Mouse (Mus musculus) retina, postnatal 1 day (tissue): ENCODE results near the gene Zmiz1.

ENCODE experiments used
- DNase-seq: peaks from one replicate; pipeline ENCODE4 v3.0.0-alpha.2; 2012

Gene Zmiz1

DNA sequence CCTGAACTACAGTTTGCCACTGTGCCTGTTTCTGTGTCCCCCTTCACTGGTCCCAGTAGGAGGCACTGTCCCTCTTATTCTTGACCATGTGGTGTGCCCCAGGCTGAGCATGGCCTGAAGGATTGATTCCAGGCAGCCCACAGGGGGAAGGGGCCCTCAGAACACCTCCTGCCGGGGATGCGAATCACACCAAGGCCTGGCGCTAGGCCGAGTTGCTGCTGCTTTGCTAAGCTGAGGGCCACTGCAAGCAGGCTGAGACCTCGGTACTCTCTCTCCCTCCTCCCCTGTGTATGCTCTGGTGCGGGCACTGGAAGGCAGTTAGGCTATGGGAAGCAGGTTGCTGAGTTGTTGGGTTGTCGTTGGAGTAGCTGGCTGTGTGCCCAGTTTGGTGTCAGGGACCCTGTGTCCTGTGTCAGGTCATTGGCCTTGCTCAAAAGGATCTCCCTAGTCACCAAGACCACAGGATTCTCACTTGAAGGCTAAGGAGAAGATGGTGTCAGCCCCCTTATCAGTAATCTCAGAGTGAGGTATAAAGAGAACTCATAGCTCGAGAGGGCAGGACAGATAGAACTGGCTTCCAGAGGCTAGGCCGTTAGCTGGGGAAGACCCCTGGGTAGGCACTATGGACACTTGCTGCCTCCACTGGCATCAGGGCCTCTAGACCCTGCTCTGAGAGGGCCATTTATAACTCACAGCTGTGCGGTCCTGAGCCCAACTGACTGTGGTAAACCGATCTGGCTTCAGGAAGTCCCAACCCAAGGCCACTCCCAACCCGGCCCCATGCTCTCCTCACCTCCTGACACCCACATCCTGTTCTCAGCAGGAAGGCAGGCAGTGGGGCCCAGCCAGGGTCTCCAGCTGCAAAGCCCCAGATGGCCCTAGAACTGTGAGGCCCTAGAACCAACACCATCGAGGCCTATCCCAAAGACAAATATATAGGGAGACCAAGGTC, 57.9 kb downstream of the Zmiz1 start:
- DNase-seq = peak; percentile 46

DNA sequence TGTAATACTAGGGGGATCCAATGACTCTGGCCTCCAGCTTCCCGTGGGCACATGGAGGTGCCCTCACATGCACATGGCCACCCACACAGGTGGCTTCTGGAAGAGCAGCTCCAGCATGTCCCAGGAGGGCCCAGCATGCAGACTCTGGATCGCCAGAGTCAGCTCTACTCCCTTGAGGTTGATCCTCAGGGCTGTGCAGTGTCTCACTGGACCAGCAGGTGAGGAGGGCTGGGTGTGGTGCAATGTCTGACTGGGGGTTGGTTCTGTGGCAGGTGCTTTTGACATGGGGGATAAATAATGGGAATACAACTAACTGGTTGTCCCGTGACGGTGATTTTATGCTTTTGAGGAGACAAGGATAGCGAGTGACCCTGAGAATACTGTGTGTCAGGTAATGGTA, 59.7 kb downstream of the Zmiz1 start:
- no peak for DNase-seq

DNA sequence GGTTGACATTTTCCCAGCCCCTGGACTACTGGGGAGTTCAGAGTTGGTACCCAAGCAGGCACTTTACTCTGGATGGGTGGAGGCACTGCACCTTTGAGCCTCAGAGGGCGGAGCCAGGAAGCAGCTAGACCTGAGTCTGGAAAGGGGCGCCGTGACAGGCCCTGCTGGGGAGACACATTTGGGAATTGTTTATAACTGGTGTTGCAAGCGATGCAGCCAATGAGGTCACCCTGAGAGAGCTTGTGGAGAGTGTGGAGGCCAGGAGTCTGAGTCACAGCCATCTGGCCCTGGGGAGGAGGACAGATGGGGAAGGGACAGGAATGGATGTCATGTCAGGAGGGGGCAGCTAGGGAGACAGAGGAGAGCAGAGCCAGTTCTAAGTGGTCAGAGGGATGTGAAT, 60.7 kb downstream of the Zmiz1 start:
- peak; percentile 73 for DNase-seq

DNA sequence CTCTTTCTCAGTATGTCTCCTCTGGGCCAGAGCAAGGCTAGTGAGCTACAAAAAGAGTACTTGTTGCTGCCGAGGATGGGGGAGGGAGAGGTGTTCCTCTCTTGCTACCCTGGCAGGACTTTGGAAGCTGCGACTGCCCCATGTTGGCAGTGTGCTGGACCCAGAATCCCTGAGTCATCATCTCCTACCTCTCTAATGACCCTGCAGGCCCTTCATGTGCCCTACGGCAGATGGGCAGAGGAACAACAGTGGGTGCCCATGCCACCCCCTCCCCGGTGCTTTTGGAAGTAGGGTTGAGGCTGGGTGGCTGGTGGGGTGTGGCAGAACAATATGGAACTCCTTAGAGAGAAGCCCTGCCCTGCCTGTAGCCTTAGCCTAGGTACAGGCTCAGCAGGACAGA, 61.6 kb downstream of the Zmiz1 start:
- DNase-seq = no peak

DNA sequence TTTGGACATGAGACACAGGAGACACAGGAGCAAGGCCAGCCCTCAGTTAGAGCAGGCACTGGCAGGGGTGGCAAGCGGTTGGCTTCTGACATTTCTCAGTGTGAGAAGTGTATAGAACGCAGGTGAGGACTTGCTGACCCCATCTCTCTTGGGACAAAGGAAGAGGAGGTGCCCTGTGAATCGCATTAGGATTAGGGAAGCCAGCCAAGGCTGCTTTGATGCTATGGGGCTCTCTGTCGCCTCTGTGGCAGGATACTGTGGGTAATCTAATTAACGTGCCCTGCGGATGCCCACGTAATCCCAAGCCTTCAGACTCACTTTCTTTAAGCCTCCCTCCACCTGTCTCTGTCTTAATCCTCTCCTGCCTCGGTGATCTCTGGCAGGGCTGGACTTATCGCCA, 62.0 kb downstream of the Zmiz1 start:
- peak; percentile 88 for DNase-seq

DNA sequence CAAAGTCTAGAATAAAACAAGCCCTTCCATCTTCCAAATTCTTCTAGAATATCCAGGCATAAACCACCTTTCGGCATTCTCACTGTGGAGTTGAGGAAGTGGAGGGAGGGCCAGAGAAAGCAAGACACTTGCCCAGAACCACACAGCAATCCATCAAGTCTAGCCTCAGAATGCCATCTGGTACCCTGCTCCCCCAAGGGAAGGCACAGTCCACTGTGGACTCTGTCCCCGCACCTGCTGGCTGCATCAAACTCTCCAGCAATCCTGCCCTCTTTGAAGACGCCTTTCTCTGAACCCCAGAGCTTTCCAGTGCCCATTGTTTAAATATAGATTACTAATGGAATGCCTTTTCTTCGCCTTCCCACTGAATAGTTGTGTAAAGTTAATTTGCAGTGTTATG, 62.5 kb downstream of the Zmiz1 start:
- no peak for DNase-seq

DNA sequence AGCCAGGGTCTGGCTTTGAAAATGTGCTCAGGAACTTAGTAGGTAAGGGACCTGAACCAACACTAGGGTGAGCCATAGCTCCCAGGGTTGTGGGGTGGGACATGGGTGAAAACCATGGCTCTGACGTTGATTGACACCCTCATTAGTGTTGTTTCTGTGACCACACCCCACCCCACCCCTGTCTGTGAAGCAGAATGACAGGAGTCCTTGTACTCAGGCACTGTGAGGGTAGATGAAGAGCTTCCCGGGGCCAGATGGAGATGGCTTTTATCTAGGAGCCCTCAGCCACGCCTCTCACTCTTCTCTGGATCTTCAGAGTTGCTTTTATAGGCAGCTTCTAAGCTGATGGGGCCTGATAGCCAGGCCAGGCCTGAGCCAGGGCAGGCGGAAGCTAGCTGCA, 63.4 kb downstream of the Zmiz1 start:
- DNase-seq = no peak

DNA sequence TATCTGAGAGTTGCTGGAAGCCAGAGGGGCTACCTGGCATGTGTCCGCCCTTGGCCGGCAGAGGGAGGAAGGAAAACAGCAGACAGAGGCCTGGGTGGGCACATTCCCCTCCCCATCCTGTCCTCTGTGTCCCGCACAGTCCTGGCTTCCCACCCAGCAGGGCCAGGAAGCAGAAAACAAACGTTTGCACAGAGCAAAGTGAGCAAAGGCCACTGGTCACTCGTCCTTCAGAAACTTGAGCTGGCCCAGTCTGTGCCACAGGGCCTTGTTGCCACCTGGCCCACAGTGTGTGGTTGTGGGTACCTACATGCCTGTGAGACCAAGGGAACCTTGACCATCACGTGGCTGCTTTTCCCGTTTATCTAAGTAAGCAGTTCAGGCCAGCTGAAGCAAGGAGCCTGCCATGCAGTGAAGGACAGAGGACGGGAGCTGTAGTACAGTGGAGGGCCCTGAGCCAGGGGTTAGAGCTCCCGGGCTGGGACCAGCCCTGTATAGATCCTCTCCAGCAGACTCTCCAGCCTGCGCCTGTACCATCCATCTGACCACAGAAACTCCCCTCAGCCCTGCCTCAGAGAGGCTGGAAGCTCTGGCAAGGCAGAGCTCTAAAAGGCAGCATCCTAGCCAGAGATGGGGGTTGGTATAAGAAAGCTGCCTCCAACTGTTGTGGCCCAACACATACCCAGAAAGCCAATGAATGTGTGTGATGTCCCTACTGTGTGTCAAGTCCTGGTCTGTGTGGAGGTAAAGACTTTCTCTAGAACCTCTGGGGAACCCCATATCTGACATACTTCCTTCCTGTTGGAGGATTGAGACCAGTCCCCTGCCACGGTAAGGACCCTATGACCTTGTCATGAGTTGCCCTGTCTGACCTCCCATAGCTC, 64.5 kb downstream of the Zmiz1 start:
- DNase-seq = no peak

DNA sequence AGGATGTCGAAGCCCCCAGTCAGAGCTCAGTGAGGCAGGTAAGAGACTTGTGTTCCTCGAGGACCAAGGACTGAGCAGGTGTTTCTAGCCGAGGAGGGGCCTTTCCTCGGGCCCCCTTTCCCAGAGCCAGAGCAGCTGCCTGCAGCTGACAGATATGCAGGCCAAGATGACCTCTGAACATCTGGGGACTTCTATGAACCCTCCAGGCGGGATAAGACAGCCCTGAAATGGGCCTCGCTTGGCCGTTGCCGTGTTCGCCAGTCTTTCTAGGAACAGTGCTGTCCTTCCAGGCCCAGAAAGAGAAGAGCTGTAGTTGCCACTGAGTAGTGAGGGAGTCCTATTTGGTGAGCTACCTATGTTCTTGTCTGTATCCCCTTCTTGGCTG, 65.1 kb downstream of the Zmiz1 start:
- no peak for DNase-seq

DNA sequence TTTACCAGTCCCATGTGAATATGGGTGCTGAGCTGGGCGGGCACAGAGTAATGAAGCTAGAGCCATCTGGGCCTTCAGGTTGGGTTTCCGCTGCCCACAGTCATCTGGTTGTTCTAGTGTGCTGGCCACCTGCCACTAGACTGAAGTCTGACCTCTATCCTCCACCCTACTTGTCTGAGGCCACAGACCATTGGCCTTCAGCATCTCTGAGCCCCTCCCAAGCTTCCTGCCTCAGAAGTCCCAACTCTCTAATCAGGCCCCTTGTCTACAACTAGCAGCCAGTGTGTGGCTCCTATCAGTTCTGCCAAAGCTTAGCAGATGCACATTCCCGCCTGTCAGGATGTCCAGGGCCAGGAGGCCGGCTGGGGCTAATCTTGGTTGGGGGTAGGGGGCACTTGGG, 65.9 kb downstream of the Zmiz1 start:
- peak; percentile 24 for DNase-seq

DNA sequence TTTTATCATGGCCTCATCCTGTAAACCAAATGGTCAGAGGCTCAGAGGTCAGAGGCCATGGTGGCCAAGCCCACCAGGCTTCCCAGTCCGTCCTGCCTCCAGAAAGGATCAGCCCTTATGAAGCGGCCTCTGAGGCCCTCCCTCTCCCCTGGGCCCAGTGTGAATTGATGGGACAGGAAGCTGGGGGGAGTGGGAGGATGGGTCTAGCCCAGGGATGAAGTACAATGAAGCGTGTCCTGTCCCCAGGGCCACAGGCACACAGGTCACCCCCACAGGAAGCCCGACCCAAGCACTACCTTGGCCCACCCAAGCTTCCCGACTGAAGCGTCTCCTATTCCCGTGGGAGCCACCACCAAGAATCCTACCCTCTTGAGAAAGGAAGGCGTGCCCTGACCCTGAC, 66.7 kb downstream of the Zmiz1 start:
- no peak for DNase-seq

DNA sequence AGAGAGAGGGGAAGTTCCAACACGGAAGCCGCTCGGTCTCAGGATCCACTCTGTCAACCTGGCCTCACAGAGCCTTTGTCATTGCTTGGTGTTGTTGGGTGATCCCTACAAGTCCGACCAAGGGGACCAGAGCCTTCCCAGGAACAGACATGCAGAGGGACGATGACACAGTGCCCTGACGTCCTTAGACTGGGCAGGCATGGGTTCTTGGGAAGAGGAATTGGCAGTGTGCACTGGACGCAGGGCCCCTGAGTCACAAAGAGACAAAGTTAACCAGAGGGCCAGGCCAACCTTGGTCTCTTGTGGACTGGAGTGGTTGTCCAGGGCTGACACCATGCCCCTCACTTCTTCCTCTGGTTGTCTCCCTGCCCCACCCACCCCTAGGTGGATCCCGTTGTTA, 67.9 kb downstream of the Zmiz1 start:
- no peak for DNase-seq

DNA sequence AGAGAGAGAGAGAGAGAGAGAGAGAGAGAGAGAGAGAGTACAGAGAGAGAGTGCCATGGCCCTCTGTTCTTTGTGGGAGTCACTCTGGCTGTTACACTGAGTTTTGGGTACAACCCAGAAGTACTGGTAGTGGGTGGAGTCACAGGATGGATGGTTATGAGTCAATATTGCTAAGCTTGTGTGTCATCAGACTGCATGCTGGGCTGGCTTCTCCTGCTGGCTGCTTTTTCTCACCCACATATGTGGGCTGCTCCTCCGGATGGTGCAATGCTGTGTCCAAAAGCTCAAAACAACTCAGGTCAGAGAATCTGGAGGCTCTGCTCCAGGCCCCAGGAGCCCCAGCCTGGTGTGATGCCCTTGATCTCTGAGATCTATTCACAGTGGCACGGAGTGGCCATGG, 68.3 kb downstream of the Zmiz1 start:
- DNase-seq = no peak

DNA sequence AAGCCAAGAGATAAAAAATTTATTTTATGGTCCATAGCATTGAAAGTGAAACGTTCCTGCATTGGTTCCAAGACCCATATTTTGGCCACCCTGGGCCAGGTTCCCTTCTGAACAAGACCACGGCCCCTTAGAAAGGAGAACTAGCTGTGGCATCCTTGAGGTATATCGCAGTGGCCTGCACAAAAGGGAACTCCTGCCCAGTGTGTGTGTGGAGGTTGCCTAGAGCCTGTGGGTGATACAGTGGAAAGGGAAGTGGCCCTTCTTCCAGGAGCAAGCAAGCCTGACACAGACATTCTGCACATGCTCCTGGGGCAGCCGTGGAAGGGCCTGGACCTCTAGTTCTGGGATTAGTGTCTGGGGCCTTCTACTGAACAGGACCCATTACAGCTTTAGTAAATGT, 71.4 kb downstream of the Zmiz1 start:
- no peak for DNase-seq

DNA sequence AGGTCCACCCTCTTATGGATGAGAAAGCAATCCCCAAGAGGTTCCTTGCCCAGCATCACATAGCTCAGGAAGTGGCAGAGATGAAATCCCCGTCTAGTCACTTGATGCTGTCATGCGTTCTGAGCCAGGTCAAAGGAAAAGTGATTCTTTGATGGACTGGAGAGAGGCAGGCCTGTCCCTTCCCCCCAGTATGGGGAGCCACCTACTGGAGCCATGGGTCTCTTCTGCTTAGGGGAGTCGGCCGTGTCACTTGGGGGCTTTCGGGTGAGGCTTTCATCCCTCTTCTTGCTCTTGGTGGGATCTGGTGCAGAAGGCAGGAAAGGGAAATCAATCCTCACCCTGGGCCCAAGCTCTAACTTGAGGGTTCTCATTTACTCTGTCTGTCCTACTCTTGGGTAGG, 71.8 kb downstream of the Zmiz1 start:
- no peak for DNase-seq

DNA sequence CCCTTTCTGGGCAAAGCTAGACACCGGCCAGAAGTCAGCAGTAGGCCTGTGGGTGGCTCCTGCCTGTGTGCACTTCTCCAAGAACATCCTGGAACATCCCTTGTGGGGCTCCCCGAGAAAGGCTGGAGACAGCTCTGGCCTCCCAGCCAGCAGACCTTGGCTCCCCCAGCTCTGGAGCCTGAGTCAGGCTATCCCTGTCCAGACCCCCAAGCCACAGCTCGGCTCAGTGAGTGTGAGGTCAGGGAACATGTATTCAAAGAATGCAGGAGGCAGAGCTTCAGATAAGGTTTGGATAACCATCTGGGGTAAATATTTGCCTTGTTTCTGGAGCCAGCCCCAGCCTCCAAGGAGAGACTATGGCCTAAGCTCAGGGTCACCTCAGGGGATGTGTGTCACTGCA, 74.0 kb downstream of the Zmiz1 start:
- no peak for DNase-seq

DNA sequence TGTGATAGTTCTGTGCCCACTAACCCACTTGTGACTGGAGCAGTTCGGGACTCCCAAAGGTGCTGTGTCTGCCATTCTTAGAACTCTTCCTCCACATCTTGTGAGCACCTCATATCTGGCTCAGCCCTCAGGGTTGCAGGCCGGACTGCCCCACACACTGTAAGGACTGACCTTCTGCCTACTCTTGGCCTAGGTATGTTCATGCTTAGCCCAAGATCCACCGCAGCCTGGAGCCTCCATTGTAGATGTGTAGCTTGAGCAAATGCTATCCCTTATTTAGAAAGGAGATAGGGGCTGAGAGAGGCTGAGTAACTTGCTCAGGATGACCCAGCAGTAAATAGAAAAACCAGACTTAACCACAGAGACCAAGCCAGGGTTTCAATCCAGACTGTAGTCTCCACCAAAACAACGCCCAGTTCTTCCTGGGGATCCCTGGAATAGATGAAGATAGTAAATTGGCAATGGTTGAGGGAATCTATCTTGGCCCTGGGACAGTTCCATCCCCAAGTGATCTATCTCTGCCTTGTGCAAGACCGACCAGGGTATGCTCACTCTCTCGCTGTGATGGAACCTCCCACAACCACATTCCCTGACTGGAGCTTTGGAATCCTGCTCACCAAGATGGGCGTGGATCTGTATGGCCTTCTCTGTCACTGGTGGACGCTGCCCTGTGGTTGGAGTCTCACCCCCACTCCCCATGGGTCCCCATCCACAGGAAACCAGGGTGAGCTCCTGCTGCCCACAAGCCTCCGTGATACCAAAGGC, 74.8 kb downstream of the Zmiz1 start:
- DNase-seq = no peak

DNA sequence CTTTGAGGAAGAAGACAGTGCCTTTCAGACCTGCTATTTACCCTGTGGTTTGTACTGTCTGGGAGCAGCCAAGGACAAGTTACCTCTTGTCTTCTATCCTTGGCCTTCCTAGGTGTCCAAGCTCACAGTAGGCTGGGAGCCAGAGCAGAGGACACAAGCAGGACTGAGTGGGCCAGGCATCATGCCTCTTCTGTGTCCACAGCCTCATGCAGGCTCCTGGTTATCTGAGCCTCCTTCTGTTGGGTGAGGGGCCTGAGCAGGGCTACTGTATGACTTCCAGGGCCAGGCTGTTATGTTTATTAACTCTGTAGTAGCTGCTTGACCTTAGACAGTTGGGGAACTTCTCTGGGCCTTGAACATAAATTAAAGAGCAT, 75.4 kb downstream of the Zmiz1 start:
- no peak for DNase-seq

DNA sequence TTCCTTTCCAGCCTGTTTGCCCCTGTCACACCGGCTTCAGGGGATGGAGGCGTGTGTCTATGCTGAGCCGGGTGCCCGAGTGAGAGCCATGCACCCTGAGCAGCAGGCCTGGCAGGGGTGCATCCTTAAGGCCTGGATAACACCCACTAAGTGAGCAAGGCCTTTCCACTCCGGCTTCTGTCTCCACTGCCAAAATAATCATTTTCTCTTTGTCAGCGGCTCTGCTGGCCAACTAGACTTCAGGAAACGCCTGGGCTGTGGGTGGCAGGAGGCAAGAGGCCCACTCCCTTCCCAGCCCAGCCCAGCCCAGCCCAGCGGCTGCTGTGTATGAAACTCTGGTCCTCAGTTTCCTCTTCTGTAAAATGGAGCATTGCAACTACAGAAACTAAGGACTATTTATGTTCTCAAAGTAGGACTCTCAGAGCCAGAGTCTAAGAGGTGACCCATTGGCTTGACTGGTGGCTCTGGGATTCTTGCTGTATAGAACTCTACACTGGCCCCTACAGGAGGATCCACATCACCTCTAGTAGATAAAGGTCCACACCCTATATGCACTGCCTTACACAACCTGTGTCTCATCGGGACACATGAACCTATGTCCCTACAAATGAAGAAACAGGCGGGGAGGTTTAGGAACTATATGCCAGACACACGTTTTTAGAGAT, 76.1 kb downstream of the Zmiz1 start:
- no peak for DNase-seq

DNA sequence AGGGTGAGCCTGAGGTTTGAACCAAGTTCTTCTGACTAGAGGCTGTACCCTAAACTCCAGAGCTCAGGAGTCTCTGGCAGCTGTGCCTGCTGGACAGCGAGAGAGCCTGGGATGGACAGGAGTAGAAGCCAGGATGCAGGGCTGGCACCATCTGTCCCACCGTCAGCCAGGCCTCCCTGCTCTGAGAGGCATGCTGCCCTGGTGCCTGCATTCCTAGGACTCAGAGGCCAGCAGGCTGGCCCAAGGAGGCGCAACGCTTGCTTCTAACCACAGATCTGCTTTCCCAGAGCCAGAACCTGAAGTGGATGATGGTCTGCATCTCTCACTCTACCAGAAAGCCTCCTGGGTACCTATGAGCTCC, 76.6 kb downstream of the Zmiz1 start:
- no peak for DNase-seq

DNA sequence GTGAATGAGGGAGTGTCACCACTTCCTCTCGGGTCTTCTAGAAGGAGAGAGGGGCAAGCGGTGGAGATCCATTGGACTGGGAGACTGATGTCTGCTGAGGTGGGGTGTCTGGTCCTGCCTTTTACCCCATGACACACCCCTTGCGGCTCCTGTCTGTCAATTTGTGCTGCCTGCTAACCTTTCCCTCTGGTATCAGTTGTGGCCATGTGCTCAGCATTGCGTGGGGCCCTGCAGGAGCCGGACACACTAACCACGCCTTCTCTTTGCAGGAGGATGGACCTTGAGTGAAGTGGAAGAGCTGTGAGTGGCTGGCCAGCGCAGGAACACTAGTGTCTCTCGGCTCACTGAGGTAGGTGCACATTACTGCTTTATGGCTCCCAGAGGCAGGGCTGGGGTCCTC, 77.5 kb downstream of the Zmiz1 start:
- no peak for DNase-seq

DNA sequence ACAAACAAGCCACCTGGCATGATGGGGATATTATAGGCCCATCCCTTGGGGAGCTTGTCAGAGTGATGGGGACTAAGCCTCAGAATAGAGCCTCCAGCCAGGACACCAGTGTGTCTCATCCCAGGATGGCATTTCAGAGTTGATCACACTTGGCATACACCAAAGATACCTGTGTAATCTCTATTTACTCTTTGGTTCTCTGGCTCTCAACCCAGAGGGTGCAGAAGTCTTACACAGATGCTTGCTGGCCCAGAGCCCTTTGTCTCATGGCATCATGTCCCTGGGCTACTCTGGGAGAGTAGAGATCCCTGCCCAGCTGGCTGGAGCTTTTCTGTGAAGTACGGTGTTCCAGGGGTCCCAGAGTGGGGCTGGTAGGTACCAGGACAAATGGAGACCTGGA, 78.4 kb downstream of the Zmiz1 start:
- no peak for DNase-seq

DNA sequence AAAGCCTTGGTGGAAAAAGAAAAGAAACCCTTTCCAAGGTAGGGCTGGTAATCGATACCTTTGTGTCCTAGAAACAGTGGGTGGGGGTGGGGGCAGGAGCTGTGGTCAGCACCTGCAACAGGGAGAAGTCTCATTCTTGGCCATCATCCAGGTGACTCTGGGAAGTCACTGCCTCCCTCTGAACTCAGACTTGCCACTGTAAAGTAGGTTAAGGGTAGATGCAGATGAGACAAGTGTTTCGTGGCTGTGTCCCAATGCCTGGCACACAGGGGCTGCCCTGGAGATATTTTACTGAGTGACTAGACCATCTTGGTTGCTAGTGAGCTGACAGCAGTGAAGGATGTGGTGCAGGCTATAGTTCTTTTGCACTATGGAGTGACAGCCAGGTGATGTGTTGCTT, 79.5 kb downstream of the Zmiz1 start:
- DNase-seq = no peak
